Mouse (Mus musculus) leukemia stem cell, adult 10-12 weeks (primary cell): ENCODE results near the gene Cd48. TPM values are rescaled to one million over a fixed set of nuclear protein-coding genes. Genes with fewer than 3 reads are reported as not detected.

Source experiments
- polyA plus RNA-seq: library from polyadenylated mRNA; stranded (reverse); fragments of >175 nt; gene quantifications from 2 replicates; pipeline ENCODE4 v1.2.3, GENCODE M21; 2012; ENCODE audit warnings: low replicate concordance

Cd48 gene
- polyA plus RNA-seq = 0.25 and 1.9 TPM in 2 replicates

DNA sequence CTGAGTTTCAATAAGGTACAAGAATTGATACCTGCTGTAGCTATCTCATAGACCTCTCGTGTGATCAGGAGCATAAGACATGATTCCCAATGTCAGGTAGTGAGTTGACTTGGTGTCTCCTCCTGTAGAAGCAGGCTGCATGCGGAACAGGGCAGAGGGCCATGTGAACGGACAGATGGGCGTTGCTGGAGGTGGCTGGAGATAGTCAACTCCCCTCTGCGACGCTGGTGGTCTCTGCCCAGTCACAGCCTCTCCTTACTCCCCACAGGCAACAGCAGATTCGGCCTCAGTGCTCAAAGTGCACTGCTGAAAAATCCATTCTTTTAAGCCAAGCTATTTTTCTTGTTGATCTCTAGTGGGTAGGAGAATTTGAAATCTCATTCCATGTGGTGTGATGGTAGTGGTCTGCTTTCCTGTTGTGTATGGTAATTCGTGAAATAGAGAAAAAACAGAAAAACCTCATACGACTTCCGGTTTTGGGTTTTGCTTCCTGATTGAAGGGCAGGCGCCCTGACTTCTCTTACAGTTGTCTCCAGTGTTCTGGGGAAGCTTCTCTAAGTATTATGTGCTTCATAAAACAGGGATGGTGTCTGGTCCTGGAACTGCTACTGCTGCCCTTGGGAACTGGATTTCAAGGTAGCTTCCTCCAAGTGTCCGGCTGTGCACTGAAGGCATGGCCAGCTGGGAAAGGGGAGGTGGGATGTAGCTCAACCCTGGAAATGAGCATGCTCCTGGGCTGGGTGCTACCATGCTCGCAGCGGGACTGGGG lies at the start of gene Cd48:
Gene Cd48, plus strand, starts transcription at position 479 of the 769 bp plus-strand sequence.

DNA sequence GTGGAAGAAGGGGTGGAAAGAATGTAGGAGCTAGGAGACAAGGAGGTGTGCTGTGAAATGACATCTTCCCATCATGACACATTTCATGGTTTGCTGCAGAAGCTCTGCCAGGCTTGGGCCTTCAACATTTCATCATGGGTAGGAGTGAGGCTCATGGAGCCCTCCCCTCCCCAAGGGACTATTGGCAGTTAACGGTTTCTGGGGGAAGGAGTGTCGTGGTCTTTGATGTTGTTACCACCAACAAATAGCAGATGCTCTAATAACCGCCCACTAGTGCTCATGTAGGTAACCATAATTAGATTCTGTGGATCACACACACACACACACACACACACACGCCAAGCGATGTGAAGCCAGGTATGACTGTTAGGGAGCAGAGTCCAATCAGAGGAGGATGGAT lies 29.1 kb upstream of the Cd48 start, which contains the start of gene Slamf7:
Gene Slamf7, minus strand, starts transcription at position 302 of the 400 bp plus-strand sequence.

Other genes starting within 250 kb of the Cd48 start
- gene F11r, start 244.5 kb upstream of the Cd48 start, polyA plus RNA-seq = 0.45 and 8.3 TPM in 2 replicates
- gene Alyref2, start 178.5 kb upstream of the Cd48 start, polyA plus RNA-seq = 5.6 and 7.1 TPM in 2 replicates
- gene Itln1, start 146.7 kb upstream of the Cd48 start, polyA plus RNA-seq = not detected in 2 replicates
- 0.30 TPM in 1 of 2 replicates, not detected in the other for gene Cd244a, start 122.8 kb upstream of the Cd48 start, polyA plus RNA-seq
- 1.4 and 2.4 TPM in 2 replicates for gene Ly9, start 74.6 kb upstream of the Cd48 start, polyA plus RNA-seq
- 0.35 and 0.47 TPM in 2 replicates for gene Slamf7, start 29.0 kb upstream of the Cd48 start, polyA plus RNA-seq
- 0.30 and 1.2 TPM in 2 replicates for gene Slamf1, start 85.1 kb downstream of the Cd48 start, polyA plus RNA-seq
- 0.41 and 1.3 TPM in 2 replicates for gene Cd84, start 157.7 kb downstream of the Cd48 start, polyA plus RNA-seq
- 0.09 TPM in 1 of 2 replicates, not detected in the other for gene Gm10521, start 213.7 kb downstream of the Cd48 start, polyA plus RNA-seq
- gene Slamf6, start 235.5 kb downstream of the Cd48 start, polyA plus RNA-seq = 0.90 and 3.1 TPM in 2 replicates